Mouse (Mus musculus) lung, adult 18-20 months (tissue): Measurements from ENCODE around the gene Chst15.
A peak's percentile ranks its signal among the peaks of the same experiment; 100 is the strongest.

ENCODE experiments used
- DNase-seq, 2 experiments: peaks; one replicate each; pipeline ENCODE4 v3.0.0; 2022; ENCODE audit warnings: mixed read lengths in 2 of 2

Gene Chst15

DNA sequence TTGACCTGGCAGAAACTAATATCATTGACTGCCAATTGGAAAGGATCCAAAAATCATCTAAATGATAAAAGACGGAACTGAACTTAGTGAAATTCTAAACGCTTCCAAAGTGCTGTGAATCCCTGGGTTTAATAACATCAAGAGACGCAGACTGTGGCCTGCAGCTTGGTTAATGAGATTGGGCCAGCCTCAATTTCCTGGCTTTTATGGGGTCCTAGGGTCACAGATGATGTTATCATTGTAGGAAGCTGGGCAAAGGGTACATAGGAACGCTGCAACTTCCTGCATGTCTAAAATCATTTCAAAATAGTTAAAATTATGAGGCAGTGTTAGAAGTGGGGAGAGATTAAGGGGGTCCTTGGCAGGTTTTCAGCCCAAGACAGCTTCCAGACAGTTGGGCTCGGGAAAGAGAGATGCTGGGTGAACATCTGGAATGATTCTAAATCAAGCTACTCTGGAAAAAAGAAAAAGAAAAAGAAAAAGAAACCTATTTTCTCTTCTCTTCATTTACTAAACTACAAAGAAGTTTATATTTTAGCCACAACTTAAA lies 17.3 kb downstream of the Chst15 start:
- DNase-seq = no peak

DNA sequence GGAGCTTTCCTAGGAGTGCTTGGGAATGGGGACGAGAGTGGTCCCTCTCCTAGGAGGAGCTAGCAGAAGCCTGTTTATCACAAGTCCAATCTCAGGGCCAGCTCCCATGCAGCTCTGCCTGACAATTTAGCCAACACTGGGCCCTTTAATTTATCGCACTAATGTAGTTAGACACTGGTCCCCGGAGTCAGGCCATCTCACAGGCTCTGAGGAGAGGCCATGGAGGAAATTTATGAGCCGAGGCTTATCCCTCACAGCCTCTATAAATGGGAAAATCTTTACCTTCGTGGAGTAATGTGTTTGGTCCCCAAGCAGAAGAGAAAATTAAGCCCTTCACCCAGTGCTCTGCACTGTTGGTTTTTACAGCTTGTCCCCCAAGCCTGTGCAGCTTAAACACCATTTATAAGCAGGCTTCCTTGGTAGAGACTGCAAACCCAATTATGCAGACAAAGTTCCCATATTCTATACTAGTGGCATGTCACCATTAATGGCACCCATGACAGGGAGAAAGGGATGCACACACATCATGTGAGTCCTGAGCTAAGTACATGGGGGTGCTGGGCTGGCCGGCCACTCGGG lies 18.5 kb downstream of the Chst15 start:
- DNase-seq = no peak

DNA sequence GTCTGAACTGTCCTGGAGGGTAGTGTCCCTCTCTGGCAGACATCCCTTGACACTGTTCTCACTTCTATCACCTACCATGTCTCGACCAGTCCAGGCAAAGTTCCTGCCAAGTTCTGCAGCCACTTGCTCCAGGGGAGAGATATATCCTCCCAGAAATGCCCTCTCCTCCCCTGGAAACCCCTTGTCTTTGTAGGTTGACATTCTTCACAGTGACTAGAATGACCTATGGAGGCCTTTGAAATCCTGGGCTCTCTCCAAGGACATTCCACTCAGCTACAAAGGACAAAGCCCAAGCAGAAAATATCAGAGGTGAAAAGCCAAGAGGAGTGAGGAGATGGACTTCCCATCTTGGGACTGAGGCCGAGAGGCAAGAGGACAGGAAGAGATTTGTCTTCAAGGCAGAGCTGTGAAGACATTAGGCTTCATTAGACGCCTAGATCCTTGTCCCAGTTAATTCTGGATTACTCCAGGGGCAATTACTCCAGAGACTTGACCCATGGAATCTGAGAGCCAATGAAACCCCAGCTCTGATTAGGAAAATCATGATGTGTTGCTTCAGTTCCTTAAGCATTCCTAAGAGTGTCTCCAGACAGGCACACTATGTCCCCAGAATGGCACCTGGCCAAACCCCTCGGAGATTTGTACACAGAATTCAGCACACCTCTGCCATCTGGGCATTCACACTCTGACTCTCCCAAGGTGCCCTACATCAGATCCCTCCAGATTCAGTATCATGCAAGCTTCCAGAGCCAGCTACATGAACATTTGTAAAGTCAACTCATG lies 20.2 kb downstream of the Chst15 start:
- peak in 1 of 2 experiments; percentile 31 for DNase-seq

DNA sequence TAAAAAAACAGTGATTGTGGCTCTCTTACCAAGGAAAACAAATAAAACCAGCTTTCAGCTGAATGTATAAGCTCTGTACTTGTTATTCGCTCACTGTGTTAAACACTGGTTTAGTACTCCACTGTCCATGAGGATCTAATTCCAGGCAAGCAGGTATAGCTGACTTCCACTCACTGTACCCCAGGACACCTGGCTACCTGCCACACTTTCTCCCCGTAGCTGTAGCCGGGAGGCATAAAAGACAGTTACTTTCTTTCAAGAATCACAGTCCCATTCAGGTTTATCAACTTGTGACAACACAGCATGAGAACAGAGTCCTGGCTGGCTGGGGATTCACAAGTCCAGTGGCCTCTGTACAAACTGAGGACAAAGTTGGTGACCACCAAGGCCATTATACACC lies 20.9 kb downstream of the Chst15 start:
- DNase-seq = no peak

DNA sequence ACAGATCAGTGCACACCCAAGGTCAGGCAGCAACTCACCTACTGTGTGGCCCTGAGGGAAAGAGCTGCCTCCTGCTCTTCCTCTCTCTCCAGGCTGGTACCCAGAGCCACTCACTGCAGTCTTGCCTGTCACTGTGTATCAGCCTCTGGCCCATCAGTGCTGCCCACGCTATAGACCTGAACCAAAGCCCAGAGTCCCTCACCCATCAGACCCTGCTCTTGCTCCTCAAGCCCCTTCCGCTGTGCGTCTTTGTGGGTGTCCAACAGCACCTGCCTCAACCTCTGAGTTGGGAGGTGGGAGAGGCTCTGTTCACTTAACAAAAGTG lies 29.7 kb downstream of the Chst15 start:
- DNase-seq = no peak

DNA sequence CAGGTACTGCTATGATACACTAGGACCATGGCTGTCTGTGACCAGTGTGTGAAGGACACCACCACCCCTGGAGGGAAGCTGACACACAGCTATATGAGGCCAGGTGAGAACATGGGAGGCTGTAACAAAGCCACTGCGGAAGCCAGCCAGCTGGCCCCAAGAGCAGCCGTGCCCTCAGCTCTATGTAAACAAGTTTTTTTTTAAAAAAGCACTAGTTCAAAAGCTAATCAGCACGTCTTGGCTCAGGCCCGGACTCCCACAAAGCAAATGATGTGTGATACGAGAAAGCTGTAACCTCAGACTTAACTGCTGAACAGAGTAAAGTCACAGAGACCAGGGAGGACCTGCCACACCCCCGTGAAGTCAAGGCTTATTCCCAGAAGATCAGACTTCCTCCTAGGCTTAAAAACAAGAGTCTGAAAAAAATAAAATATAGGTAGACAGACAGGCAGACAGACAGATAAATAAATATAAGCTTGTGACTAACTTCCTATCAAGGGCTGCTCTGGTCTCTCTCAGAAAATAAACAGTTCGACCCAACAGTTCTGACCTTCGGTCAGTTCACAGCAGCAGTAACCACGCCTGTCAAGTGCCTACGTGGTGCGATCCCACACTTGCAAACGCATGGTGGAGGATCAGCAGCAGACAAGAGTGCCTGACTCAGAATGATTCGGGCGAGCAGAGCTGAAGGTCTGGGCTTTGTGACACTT lies 30.2 kb downstream of the Chst15 start:
- peak; percentile 42 to 55 for DNase-seq

DNA sequence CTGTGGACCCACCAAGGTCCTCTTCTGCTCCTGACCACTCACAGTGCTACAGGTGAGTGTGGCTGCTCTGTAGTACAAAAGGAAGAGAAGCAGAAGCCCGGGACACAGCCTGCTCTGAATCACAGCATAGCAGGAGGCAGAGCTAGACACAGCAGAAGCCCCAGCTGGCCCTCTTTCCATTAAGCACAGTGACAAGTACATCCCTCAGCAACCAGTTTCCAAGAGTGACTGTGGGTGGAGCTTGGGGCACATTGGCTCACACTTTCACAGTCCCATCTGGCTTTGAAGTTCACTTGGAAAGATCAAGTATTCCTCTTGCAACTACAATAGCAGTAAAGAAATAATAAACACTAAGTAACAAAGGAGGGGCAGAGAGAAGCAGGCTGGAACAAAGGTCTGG lies 32.2 kb downstream of the Chst15 start:
- DNase-seq = peak; percentile 31 to 49

DNA sequence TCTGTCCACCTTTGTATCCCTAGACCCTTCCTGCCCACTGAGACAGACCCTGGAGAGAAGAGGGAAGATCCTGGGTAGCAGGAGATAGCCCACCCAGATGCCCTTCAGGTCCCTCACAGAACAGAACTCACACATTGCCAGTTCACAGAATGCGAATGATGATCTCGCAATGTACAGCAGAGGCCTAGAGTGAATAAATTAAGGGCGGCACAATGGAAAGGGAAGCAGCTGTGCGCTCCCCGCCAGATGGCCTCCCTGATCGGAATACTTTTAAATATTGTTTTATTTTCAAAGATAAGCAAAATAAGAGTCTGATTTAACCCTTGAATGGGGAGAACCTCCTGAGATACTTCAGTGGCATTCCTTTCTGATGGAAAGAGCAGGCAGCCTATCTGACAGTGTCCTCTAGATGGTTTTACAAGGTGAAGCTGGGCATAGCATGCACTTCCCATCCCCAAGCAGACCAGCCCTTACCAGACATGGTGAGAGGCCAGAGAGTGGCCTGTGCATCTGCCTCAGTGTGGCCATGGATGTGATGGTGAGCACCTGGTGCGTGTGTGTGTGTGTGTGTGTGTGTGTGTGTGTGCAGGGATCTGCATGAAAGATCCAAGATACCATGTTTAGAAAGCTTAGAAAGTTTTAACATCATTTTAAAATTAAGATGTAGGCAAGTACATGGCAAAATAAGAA lies 32.8 kb downstream of the Chst15 start:
- DNase-seq = no peak

DNA sequence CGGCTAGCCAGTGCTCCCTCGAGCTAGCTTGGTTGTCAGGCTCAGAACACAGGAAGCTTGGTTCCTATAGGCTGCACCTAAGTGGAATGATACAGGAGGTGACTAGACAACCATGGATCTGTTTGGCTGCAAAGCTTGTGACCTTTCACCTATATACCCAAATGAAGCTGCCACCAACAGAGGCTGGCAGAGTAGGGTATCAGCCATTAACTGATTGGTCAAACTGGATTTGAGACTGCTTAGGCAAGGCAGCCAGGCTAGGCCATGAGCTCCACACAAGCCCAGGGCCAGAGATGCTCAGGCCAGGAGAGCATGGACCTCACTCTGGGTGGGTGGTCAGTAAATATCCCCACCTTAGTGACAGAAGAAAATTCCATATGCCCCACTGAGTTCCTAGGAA lies 34.5 kb downstream of the Chst15 start:
- no peak for DNase-seq

DNA sequence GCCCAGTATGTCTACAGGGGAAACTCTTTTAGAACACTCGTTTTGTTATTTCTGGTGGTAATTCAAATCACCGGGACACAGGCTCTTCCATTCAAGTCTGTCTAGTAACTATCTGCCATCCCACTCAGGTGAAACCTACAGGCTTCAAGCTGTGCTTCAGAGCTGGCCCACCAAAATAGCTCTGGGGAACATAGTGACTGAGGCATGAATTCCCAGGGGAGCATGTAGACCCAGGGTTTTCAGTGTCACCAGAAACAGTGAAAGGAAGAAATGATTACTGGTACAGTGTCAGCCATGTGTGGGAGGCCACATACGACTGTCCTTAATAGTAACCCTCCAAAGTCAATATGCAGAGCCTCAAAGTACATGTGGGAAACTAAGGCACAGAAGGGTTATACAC lies 34.9 kb downstream of the Chst15 start:
- no peak for DNase-seq

DNA sequence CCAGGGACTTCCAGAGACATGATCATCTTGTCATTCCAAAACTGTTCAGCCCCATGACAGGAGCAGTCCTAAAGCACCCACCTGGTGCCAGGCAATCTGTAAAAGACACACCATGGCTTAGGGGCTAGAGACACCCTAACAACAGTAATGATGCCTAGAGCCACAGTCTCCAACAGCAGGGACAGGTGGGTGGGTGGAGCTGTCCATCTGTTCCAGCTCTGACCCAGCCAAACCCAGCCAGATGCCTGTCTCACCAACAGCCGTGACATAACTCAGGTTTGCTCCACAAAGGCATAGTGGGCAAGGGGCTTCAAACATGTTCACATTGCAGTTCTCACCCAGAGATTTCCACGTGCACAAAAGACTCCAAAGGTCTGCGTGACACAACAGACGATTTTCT lies 35.3 kb downstream of the Chst15 start:
- DNase-seq = no peak

DNA sequence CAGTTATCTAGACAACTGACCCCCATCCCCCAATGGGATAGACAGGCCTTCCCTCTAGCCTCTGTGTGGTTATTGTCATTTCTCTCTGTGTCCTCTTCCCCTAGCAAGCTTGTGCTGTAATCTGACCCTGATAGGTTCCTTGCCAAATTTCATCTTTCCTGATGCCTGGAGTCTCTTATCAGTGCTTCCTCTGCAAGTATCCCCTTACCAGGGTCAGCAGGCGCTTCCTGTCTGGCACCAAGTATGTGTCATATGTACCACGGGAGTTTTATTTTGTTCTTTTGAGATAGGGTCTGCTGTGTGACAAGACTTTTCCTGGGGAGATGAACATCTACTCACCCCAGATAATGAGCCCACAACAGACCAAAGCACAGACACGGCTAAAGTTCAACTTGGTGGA lies 38.4 kb downstream of the Chst15 start:
- DNase-seq = peak; percentile 36 to 51

DNA sequence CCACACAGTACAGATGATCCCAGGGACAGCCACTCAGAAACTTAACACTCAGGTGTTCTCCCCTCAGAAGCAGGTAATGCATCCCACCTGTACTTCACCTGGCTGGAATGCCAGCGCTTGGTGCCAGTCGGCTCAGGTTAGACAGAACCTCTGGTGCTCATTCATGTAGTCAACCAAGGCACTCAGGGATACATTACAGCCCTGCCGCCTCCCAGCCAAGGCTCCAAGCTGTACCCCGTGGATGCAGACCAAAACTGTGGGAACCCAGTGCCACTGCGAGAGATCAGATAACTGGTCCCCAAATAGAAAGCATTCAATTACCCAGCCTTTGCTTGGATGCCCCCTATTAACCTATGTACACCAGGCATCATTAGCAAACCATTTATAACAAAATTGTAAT lies 40.7 kb downstream of the Chst15 start:
- no peak for DNase-seq

DNA sequence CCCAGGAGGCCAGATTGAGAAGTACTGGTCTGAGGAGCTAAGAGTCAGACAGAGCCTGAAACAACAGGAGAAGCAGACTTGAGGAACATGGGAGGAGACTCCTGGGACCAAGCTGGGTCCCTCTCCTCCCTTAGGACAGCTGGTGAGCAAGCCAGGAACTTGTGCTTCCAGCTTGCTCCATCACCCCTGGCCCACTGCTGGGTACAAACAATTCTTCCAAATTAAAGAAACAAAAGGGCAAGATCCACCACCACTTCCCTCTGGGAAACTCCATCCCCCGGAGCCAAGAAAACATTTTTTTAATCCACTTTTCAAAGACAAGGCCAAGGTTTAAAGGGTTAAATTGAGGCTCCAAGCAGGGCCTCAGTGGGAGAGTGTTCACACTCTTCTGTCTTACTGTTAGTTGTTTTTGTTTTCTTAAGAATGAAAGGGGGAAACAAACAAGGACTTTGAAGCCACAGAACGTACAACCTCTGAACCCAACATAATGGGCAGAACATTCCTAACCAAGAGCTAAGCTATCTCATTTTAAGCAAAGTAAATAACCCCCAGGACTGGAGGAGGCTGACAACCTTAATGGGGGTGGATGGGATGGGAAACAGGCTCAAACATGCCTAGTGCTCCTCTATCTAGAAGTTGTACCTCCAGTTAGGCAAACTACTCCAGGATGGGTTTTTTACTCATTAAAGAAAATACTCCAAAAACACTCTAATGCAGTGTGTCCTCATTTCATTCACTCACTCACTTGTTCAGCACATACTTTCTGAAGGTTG lies 43.1 kb downstream of the Chst15 start:
- DNase-seq = no peak

DNA sequence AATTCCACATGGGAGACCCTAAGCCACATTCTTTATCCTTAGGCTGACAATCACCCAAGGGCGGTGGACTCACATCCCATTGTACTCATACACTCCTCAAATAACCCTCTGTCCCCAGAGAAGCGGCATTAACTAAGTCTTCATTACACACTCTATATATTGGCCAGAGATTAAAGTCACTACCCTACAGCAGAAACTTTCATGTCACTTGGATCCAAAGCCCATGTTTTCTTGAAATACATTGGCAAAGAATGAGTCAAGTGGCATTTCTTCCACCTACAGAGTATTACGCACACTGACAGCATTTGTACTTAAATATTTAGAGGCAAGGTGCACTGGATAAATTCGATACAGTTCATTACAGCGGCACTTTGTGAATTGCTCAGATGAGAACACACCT lies 44.0 kb downstream of the Chst15 start:
- DNase-seq = no peak

DNA sequence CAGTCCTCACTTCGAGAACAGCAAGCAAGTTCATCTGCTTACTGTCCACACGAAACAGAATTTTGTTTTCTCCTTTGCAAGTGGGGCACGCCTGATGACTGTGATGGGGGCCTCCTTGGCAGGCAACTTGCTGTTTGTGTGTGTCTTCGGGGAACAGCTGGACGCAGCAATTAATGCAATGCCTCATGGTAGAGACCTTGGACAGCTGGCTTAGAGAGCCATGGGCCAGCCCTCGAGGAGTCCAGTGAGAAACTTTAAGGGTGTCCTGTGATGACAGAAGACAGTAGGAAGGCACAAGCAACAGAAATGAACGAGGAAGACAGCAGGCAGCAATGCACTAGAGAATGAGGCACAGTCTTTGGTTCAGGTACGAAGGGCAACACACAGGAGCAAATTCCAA lies 46.7 kb downstream of the Chst15 start:
- DNase-seq = peak in 1 of 2 experiments; percentile 40

DNA sequence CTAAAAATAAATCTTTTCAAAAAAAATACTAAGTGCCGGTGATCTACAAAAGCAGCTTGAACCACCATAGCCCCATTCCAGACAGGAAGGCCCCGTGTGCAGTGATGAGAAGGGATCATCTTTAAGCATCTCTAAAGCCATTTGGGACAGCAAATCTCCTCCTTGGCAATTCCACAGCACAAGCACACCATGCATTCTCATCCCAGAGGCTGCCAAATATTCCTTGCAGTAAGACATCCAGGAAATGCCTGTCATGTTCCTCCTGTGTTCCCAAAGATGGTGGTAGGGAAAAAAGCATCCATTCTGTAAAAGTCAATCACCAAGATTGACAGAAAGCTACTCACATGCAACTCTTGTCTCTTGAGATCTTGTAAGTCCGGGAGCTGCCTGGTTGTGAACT lies 47.4 kb downstream of the Chst15 start:
- DNase-seq = no peak

DNA sequence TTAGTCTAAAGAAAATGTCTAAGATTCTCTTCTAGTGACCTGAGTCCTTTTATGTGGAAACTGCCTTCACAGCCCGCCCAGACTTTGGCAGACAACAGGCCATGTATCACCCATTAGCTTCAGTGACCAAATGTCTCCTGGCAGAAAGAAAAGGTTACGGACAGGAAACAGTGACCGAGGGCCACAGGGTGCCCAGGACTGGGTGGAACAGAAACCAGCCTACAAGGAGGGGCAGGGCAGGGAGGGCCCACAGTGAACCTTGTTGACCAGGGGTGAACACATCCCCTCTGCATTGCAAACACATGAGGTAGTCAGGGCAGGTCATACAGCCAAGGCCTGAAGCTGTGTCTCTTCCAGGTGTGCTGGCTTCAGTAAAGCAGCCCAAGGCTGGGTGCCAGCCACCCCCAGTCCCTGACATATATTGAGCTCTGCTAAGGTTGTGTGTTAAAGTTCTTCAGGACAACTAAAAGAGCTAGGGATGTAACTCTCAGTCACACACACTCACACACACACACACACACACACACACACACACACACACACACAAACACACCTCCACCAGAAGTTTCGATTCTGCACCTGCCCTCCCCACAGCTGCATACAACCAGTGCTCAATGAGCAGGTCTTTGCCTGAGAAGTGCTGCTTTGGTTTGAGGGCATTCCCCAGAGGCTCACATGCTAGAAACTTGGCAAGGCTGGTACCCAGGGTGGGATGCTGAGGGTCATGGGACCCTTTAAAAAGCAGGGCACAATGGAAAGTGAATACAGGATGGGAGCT lies 49.1 kb downstream of the Chst15 start:
- no peak for DNase-seq

DNA sequence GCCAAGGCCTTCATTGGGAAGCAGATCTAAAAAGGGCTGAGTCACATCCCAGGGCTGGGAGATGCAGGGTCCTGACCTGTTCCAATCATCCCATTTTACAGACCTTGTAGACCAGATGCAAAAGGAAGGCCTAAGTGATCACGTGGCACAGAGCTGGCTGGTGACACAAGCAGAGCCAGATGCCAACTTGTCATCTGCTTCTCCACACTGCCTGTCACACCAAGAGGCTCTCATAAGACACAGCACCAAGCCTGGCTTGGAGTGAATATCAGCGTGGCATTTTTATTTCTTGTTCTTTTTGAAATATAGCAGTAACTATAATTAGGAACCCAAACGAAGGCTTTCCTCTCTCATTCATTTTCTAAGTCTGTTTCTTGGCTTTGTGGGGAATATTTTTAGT lies 52.3 kb downstream of the Chst15 start:
- DNase-seq = no peak

DNA sequence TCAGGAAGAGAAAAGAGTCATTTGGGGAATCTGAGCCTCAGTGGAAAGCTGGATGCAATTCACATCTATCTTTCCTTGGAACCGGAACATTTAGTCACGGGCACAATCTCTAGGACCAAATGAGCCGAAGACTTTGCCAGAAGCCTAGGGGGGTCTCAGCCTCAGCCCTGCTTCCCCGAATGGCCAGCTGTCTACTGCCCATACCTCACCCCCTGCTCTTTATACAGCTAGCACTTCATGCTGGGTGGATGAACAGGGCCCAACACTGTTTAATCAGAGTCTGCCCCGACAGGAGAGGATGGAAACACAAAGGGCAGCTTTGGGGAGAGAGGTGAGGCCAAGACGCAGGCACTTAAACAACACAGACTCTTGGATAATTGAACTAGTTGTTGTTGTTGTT lies 53.8 kb downstream of the Chst15 start:
- DNase-seq = no peak

DNA sequence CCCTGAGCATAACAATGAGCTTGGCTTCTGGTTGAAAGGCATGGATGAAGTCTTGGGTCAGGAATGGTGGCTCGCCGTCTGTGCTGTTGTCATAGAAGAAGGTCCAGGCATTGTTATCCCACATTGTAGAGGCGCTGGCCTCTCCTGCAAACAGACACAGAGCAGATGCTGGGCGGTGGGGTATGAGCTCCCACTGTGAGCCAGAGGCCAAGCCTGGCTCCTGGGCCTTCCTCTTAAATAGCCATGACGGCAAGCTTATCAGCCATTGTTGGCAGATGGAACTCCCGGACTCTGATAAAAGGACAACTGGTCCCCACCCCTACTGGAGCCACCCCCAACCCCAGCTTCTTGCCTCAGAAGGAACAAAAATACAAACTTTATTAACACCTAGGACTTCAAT lies 54.3 kb downstream of the Chst15 start:
- peak in 1 of 2 experiments; percentile 52 for DNase-seq

DNA sequence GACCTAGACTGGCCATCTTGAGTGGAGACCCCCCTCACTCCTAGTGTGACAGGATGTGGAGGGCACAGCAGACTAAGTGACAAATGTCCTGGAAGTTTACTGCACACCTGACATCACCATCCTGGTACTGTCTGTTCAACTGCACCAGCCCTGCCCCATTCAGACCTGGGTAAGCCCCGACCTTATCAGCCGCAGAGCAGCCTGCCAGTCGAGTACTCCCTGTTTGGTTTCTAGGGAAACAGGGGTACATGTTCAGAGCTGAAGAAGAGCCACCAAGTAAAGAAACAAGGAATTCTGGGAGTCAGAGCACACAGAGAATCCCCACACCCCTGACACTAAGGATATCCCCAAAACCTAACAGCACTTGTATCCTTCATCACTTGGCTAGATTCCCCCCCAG lies 55.1 kb downstream of the Chst15 start:
- peak in 1 of 2 experiments; percentile 33 for DNase-seq
